Mouse (Mus musculus): ENCODE data around the gene Irf1.
"Not testable (repeated sequence)": the region's sequence is repeated elsewhere in the genome, so short reads cannot be mapped to it uniquely, and the experiment has no call there.

GRCm38 (mm10) chr11:53758033-53758432 lies 11.8 kb upstream of the Irf1 start:
- peak; percentile 27; the same call in 1 of the 2 replicates for TF ChIP-seq CTCF (conservative IDR thresholded peaks at IDR 0.05; ENCODE audit: low read length)
- not testable (repeated sequence) for TF ChIP-seq POU5F1, NANOG (IDR thresholded peaks at IDR 0.05; ENCODE audit: borderline replicate concordance, low read length)

Data from E14TG2a.4 (cell line).